Mouse (Mus musculus): ENCODE measurements at regions not wholly inside any gene's neighbourhood (a gene's known extent, or its start where the extent isn't known, plus 50 kb on each side); places are given as distances from the start of the nearest gene placed in this dataset.

DNA sequence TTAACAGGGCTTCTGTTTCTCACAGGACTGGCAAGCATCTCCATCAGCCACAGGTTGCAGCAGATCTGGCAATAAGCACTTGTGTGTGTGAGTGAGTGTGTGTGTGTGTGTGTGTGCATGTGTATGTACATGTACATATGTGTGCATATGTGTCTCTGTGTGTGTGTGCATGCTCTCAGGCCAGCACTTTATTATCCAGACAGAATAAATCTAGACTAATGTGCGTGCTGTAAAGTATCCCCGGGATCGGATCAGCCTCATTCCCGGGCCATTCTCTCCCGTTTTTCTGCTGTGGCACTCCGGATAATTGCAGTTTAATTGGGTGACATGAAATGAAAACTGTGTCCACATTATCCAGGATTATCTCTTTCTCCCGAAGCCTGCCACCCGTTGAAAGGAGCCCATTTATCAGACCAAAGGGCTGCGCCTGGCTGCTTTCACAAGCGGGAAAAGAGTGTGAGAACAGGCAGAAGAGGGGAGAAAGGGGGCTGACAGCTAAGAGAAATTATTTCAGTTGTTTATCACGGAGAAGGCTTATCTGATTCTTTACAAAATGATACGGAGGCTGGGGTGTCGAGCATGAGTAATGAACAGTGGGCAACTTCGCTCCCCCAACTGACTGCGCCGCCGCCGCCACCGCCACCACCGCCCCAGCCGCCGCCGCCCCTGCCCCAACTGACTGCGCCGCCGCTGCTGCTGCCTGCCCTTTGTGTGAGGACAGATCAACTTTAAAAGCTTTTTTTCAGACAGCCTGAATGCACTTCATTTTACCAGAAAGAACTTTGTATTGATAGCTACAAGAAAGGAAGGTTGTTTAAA is 55.5 kb downstream of the Gm9376 start:
- in situ Hi-C loops (cut with MboI; ENCODE audit: low pct_ligation_motif_present, low pct_unique_long_range_greater_than_20kb, low sequenced_read_pairs), result no loop called here
- H3K9me3 ChIP-seq (replicated peaks; ENCODE audit: low read length), result no peaks in the 10 kb centered on the region
- TF ChIP-seq JUND (conservative IDR thresholded peaks at IDR 0.05; ENCODE audit: low read depth, low read length), result no peak
- no peak for TF ChIP-seq HCFC1 (IDR thresholded peaks at IDR 0.05; ENCODE audit: low read depth, low read length)
- no peak for TF ChIP-seq NELFE (IDR thresholded peaks at IDR 0.05; ENCODE audit: low read depth, low read length)
- no peak for TF ChIP-seq EP300 (IDR thresholded peaks at IDR 0.05; ENCODE audit: low read length)
- TF ChIP-seq NRF1 (IDR thresholded peaks at IDR 0.05; ENCODE audit: low read depth, low read length), result no peak
- no peak overlapping the region for H3K4me3 ChIP-seq (replicated peaks in 1 of 3; ENCODE audit: low read depth in 2 of 3, low read length in 2 of 3, poor library complexity in 1 of 3)
- no peaks in the 10 kb centered on the region for H3K36me3 ChIP-seq (replicated peaks in 1 of 2; ENCODE audit: control insufficient read depth in 1 of 2, insufficient read depth in 1 of 2, low read length in 1 of 2)
- H3K27ac ChIP-seq (ENCODE audit: insufficient read depth, low read depth), result no peak overlapping the region
- no peaks in the 10 kb centered on the region for H3K27me3 ChIP-seq (replicated peaks)
- dilution Hi-C loops (cut with MboI; ENCODE audit: extremely low pct_ligation_motif_present, extremely low pct_unique_long_range_greater_than_20kb, low sequenced_read_pairs), result no loop called here
- H3K79me2 ChIP-seq (replicated peaks; ENCODE audit: control insufficient read depth, extremely low read depth, insufficient read depth, poor library complexity, severe bottlenecking), result no peaks in the 10 kb centered on the region
- H3K4me2 ChIP-seq (ENCODE audit: insufficient read depth, low read depth, poor library complexity, severe bottlenecking), result no peak overlapping the region
- no peak overlapping the region for H3K9ac ChIP-seq (ENCODE audit: insufficient read depth, low read depth)
- peaks cover 0 to 2% of the 10 kb centered on the region in 2 experiments; a peak in 1 of 4 replicates for H3K4me1 ChIP-seq (ENCODE audit: control insufficient read depth in 1 of 2, insufficient read depth in 2 of 2)
- DNase-seq (ENCODE audit: extremely low read depth), result no peak

GRCm38 (mm10) chr14:118322865-118323264 is 56.1 kb downstream of the Gm9376 start:
- Histone ChIP-seq H3K4me2 (ENCODE audit: insufficient read depth, low read depth, poor library complexity, severe bottlenecking) (no peak overlapping the region), H3K36me3 (replicated peaks in 1 of 2; ENCODE audit: control insufficient read depth in 1 of 2, insufficient read depth in 1 of 2, low read length in 1 of 2) (no peaks in the 10 kb centered on the region), H3K4me3 (replicated peaks in 1 of 3; ENCODE audit: low read depth in 2 of 3, low read length in 2 of 3, poor library complexity in 1 of 3) (no peak overlapping the region), H3K79me2 (replicated peaks; ENCODE audit: control insufficient read depth, extremely low read depth, insufficient read depth, poor library complexity, severe bottlenecking) (no peaks in the 10 kb centered on the region), H3K4me1 (ENCODE audit: control insufficient read depth in 1 of 2, insufficient read depth in 2 of 2) (peaks cover 0 to 2% of the 10 kb centered on the region in 2 experiments; a peak in 1 of 4 replicates), H3K27ac (ENCODE audit: insufficient read depth, low read depth) (no peak overlapping the region), H3K27me3 (replicated peaks) (no peaks in the 10 kb centered on the region), H3K9me3 (replicated peaks; ENCODE audit: low read length) (no peaks in the 10 kb centered on the region), H3K9ac (ENCODE audit: insufficient read depth, low read depth) (no peak overlapping the region)
- dilution Hi-C loops (cut with MboI; ENCODE audit: extremely low pct_ligation_motif_present, extremely low pct_unique_long_range_greater_than_20kb, low sequenced_read_pairs) (no loop called here), in situ Hi-C loops (cut with MboI; ENCODE audit: low pct_ligation_motif_present, low pct_unique_long_range_greater_than_20kb, low sequenced_read_pairs) (no loop called here)
- no peak for DNase-seq (ENCODE audit: extremely low read depth)
- no peak for TF ChIP-seq RAD21 (IDR thresholded peaks at IDR 0.05; ENCODE audit: low read depth, low read length)
- TF ChIP-seq E2F4 (IDR thresholded peaks at IDR 0.05; ENCODE audit: insufficient replicate concordance, low read depth, low read length), result no peak
- no peak for TF ChIP-seq BHLHE40 (IDR thresholded peaks at IDR 0.05; ENCODE audit: low read depth, low read length)
- no peak for TF ChIP-seq GABPA (IDR thresholded peaks at IDR 0.05; ENCODE audit: insufficient replicate concordance, low read depth, low read length)
- no peak for TF ChIP-seq ETS1 (conservative IDR thresholded peaks at IDR 0.05; ENCODE audit: low read depth, low read length)
- no peak for TF ChIP-seq TBP (conservative IDR thresholded peaks at IDR 0.05; ENCODE audit: low read depth, low read length)
- no peak for TF ChIP-seq PAX5 (IDR thresholded peaks at IDR 0.05; ENCODE audit: low read length)
- no peak for TF ChIP-seq MEF2A (IDR thresholded peaks at IDR 0.05; ENCODE audit: borderline replicate concordance, low read depth, low read length)
